Mouse (Mus musculus): ENCODE data around the gene St8sia1.
"Not testable (repeated sequence)": the region's sequence is repeated elsewhere in the genome, so short reads cannot be mapped to it uniquely, and the experiment has no call there.

Gene St8sia1

DNA sequence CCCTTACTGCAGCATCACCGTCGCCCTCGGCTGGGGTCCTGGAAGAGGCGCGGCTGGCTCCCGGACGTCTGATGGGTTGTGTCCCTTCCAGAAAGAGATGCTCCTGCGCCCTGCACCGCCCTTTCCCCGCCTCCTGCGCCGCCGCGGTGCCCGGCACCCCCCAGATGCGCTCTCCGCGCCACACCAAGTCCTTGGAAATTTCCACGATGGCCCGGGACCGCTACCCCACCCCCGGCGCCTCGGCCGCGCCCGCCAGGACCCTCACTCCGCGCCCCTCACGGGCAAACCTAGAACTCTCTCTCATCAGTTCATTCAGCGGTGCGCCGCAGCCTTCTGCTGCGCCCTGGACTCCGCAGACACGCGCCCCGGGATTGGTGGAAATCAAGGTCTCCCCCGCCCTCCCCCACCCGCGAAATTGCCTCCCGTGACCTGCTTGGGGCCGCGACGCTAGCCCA is at the start of gene St8sia1:
Gene St8sia1 (minus strand): TSS at position 377 of the 455 bp plus-strand sequence.
- in situ Hi-C loops (cut with MboI, MseI) = loop anchor here (10.0 to 25.0 kb wide), 2 partner anchors 177 to 991 kb away; no protein-coding TSS in a partner anchor

DNA sequence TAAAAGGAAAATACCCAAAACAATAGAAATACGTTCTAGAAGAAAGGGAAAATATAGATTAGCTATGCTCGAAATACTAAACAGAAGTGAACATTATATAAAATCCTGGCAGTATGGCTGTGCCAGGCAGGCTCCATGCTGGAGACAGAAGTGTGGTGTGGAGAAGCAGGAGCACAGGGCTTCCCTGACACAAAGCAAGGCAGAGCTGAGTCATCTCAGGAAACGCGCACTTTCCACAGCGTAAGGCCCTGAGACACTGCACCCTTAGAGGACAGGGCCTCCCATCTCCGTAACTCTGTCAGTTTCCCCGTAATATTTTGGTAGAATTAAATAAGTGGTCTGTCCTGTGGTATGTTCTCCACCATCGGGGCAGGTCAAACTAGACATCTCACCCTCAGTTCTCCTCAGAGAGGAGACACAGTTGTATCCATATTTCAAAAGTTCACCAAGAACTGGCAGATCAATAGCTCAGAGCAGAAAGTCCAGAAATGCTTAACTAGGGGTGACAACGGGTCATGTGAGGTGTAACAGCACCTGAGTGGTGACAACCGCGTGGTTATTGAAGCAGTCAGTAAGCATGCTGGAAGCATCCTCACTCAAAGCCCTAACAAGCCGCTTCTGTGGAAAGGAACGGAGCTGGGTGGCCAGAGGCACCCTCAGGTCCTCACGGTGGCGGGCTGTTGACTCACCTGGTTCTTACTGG is 48.4 kb upstream of the St8sia1 start:
- in situ Hi-C loops (cut with MboI, MseI) = no loop called here

DNA sequence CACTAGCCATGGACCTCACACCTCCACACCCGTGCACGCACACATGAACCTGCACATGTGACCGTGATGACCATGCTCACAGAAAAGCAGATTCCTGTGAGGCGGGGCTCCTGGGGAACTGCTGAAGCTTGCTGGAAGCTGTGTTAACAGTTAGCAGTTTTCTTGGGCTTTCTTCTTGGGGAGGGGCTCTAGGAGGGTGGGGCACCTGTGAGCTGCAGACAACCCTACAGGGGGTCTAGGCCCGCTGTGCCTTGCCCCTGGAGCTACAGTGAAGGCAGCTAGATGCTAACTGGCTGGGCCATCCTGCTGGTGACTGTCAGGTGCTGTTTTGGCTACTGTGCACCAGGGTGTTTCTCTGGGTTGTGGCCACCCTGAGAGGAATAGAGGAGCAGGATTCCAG is 44.6 kb upstream of the St8sia1 start:
- in situ Hi-C loops (cut with MboI, MseI) = loop anchor here (10.0 kb wide), 1 partner anchor 666 kb away; no protein-coding TSS in a partner anchor

DNA sequence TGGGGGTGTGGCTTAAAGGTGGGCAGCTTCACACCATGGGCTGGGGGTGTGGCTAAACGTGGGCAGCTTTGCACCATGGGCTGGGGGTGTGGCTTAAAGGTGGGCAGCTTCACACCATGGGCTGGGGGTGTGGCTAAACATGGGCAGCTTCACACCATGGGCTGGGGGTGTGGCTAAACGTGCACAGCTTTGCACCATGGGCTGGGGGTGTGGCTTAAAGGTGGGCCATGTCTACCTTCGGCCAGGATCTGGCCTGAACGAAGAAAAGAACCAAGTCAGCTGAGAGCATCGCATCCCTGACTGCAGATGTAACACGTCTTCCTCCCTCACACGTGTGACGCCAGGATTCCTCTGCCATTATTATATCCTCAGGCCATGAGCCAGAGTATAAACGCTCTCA is 41.0 kb upstream of the St8sia1 start:
- in situ Hi-C loops (cut with MboI, MseI) = loop anchor here (10.0 kb wide), 1 partner anchor 670 kb away; no protein-coding TSS in a partner anchor

GRCm38 (mm10) chr6:143004801-143005200 is 40.5 kb upstream of the St8sia1 start:
- in situ Hi-C loops (cut with MboI, MseI) = loop anchor here (10.0 kb wide), 1 partner anchor 670 kb away; no protein-coding TSS in a partner anchor

GRCm38 (mm10) chr6:142998221-142998999 is 34.2 kb upstream of the St8sia1 start:
- in situ Hi-C loops (cut with MboI, MseI) = no loop called here

- in situ Hi-C loops (cut with MboI, MseI) = no loop called here
Measured at GRCm38 (mm10) chr6:142996887-142997286, 32.6 kb upstream of the St8sia1 start.

DNA sequence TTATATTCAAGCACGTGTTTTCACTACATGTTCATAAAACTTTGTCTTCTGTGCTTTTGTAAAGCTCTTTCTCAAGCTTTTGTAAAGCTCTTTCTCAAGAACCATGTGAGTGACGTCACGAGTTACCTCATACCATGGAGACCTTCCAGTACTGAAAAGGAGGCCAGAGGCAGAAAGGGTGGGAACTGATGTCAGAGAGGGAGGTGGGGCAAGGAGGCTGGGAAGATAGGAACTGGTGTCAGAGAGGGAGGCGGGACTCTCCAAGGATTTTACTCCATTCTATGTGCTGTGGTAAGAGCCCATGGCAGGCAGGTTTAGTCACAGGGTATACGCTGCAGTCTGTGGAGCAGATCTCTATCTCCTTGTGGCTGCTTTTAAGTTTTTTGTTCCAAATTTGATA is 31.3 kb upstream of the St8sia1 start:
- in situ Hi-C loops (cut with MboI, MseI) = no loop called here

- in situ Hi-C loops (cut with MboI, MseI) = no loop called here
Measured at GRCm38 (mm10) chr6:142994821-142995220, 30.6 kb upstream of the St8sia1 start.

- in situ Hi-C loops (cut with MboI, MseI) = no loop called here
Measured at GRCm38 (mm10) chr6:142993705-142994698, 29.8 kb upstream of the St8sia1 start.

- in situ Hi-C loops (cut with MboI, MseI) = no loop called here
Measured at GRCm38 (mm10) chr6:142992971-142993370, 28.7 kb upstream of the St8sia1 start.

- in situ Hi-C loops (cut with MboI, MseI) = no loop called here
Measured at GRCm38 (mm10) chr6:142992099-142992498, 27.8 kb upstream of the St8sia1 start.

DNA sequence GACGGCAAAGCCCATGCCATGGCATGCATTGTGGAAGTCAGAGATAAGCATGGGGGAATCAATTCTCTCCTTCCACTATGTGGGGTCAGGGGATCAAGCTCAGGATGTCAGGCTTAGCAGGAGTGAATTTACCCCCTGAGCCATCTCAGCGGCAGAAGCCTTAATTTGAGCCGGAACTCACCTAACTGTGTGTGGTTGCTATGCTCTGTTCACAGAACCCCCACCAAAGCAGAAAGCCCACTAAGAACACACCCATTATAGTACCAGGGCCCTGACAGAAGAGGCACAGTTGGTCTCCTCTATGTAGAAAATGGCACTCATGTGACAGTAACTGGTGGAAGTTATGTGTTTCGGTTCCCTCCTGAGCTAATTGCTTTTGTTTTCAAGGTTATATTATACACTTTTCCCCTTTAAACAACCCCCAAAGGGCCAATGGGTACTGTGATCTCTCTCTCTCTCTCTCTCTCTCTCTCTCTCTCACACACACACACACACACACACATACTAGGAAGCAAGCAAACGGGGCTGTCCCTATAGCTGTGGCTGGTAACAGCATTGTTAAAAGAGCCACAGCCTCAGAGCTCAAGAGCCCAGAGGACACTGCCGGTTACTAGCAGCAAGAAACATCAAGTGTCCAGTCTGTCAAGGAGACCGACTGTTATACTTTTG is 27.3 kb upstream of the St8sia1 start:
- in situ Hi-C loops (cut with MboI, MseI) = no loop called here

DNA sequence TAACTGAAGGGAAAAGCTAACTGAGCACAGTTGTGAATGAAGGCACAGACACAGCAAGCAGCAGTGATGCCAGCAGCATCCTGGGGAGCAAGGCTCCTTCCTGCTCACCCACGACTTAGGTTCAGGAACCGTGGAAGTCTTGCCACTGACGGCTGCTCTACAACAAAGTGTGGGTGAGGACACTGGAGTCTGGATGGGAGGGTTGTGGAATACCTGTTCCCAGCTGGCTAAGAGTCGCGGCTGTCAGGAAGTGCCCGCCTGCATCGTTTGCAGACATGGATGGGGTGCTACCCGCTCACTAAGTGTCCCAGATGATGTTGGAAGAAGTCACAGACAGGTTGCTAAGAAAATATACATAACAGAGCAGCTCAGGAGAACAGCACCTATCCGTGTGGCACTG is 26.3 kb upstream of the St8sia1 start:
- in situ Hi-C loops (cut with MboI, MseI) = no loop called here

GRCm38 (mm10) chr6:142989495-142989894 is 25.2 kb upstream of the St8sia1 start:
- in situ Hi-C loops (cut with MboI, MseI) = no loop called here

- in situ Hi-C loops (cut with MboI, MseI) = no loop called here
Measured at GRCm38 (mm10) chr6:142988753-142989152, 24.5 kb upstream of the St8sia1 start.

DNA sequence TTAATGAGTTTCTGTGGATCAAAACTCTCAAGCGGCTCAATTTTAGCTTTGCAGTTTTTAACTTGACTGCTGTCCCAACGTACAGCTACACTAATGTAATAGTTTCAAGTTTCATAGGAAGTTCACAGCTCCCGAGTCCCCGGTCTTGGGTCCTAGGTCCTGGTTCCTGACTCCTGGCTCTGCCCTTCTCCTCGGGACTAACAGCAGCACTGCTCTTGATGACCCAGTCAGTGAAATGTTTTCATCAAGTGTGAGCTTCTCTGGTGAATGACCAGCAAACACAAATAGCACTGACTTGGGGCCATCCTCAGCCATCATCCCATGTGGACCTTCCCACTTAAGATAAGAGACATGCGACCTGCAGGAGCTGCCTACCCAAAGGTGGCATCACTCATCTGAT is 24.0 kb upstream of the St8sia1 start:
- in situ Hi-C loops (cut with MboI, MseI) = no loop called here

DNA sequence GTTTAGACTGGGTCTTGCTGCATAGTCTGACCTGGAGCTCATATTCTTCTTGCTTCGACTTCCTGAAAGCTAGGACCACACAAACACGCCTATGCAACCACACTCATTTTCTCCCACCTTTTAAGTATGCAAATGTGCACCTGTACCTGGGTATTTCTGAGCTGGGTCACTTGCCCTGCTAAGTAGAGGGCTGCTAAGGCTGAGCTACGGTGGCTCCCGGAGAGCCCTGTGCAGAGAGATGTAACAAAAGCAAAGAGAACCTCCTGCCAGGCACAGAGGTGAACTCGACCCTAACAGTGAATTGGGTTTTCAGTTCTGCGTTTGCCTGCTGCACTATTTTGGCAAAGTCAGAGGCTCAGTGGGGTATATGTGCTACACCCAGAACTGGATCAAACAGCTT is 23.4 kb upstream of the St8sia1 start:
- in situ Hi-C loops (cut with MboI, MseI) = no loop called here

- in situ Hi-C loops (cut with MboI, MseI) = not testable (repeated sequence)
Measured at GRCm38 (mm10) chr6:142986706-142987105, 22.5 kb upstream of the St8sia1 start.

DNA sequence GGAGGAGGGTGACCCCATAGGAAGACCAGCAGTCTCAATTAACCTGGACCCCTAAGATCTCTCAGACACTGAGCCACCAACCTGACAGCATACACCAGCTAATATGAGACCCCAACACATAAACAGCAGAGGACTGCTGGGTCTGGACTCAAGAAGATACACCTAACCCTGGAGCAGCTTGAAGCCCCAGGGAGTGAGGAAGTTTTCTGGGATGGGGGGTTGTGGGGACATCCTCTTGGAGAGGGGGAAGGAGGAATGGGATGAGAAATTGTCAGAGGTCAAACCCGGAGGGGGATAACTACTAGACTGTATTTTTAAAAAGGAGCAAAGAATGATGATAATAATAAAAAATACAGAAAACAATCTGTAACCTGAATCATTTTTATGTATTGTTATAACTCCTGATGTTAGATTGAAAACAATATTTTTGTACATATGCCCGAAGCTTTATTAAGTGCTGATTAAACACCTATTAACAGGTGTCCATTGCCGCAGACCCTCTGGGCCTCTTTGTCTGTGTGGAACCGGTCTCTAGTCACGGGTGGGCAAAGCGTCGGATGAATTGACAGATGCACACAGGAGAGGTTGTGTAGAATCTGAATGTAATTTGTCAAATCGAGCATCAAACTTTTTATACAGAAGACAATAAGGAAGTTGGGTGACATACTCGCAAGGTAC is 21.4 kb upstream of the St8sia1 start:
- in situ Hi-C loops (cut with MboI, MseI) = not testable (repeated sequence)

Measured in T-helper 2 cell (primary cell).